Mouse (Mus musculus) urinary bladder, postnatal 36 days (tissue): Measurements from ENCODE around the gene Ola1.

Experiments
- DNase-seq, 2 experiments: peaks; one replicate each; pipeline ENCODE4 v3.0.0; 2022; ENCODE audit warnings: low spot score in 2 of 2, mixed read lengths in 1 of 2

The Ola1 gene

DNA sequence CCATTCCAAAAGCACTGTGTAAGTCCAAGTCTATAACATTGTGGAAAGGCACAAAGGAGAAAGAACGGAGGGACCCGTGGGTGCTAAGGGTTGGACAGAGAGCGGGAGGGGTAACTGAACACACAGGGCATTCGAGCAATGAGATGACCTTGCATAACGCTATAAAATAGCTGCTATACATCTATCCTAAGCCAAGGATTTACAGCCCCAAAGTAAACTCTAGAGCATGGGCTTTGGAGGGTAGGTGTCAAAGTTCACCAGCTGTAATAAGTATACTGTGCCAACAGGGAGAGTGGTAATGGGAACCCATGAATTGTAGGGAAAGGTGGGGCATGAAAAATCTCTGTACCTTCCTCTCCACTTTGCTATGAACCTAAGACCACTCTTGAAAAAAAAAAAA, at the start of gene Ola1:
Gene Ola1 (minus strand): TSS at position 12 of the 400 bp plus-strand sequence.
- DNase-seq = no peak

DNA sequence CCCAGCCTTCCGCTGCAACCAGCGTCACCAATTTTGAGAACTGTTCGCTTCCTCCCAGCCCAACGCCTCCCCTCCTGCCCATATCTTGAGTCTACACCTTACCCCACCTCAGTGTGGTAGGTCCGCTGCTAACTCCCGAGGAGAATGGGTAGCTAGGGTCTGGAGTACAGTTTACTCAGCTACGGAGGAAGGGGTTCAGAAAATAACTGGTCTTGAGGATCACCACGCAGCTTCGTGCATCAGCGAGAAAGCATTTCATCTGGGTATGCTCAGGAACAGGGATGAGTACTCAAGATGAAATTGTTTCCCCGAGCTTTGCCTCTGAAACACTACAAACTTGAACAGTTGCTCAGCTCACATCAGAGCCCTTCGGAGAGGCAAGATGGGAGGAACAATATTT, 49.6 kb upstream of the Ola1 start:
- DNase-seq = no peak

DNA sequence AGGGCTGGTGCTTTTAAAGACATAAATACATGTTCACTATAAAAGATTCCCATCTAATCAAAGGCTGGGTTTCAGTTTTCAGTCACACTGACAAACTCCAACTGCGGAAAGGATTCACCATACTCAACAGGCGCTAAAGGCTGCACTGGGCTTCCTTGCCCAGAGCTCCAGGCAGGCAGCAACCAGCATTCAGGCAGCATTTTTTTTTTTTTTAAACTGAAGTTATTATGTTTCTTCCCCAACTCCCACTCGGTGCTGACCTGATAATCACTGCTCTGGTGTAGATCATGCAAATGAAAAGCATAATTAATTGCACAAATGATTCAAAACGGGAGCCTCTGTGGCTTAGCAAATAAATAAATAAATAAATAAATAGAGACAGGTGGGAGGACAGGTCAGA, 49.1 kb upstream of the Ola1 start:
- DNase-seq = no peak

DNA sequence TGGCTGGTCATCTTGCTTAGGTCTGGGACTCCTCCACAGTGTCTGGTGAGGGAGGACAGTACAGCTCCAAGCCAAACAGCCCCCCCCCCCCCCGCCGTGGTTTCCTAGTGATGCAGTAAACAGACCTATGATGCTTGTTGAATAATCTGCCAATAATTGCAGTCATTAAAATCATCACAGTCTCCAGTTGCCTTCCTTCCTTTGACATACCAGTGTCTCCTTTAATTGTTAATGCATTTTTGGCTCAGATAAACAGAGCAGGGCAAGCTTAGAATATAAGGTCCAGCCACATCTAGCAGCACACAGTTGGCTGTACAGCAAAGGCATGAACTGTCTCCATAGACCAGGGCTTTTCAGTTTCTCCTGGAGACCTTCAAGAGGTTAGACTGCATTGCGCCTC, 48.5 kb upstream of the Ola1 start:
- no peak for DNase-seq

DNA sequence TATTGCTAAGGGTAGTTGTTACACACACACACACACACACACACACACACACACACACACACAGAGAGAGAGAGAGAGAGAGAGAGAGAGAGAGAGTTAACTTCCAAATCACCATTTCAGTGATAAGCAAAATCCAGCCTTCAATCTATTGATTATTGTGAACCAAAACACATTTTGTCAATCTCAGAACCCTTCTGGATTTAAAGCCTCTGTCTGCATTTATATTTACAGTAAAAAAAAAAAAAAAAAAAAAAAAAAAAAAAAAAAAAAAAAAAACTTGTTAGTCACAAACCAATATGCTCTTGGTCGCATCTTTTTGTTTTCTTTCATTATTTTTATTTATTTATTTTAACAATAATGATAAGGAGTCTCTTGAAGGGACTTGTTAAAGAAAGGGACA, 47.9 kb upstream of the Ola1 start:
- DNase-seq = no peak

DNA sequence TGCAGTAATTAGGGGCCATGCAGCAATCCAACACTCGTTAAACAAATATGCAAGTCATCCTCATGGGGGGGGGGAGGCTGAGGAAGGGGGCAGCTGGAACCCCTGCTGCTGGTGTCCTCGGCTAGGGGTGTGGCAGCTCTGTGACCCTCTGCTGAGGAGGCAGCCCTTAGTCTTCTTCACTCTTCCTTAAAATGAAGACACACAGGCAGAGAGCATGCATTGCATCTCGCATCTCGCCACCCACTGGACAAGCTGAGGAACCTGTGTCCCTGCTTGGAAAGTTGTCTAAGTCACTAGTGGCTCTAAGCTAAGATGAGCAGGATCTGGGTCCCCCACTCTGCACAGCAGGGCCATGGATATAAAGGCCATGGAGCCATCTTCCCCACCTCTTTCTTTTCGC, 47.3 kb upstream of the Ola1 start:
- no peak for DNase-seq

DNA sequence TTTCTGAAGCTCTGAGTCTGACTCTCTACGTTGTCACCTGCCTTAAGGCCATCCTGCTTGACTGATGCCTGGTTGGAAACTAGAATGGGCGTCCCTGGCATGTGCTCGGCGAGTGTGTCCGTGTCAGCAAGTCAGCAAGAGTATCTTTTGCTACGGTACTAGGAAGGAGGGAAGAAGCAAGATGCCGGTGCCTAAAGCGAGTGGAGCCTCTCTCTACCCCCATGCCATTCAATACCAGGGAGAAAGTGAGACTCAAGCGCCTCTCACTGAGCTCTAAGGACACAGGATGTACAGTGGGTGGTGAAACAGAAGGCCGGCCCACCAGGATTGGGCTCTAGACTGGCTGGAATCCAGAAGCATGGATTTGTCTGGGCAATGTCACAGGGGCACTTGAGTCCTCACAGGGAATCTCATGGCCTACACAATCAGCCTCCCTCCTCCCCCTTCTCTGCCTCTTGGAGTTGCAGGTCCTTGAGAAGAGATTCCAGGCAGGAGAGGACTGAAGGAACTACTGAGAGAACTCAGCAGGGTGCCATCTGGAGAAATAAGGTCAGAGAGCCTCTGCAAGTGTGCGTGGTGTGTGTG, 46.0 kb upstream of the Ola1 start:
- no peak for DNase-seq

DNA sequence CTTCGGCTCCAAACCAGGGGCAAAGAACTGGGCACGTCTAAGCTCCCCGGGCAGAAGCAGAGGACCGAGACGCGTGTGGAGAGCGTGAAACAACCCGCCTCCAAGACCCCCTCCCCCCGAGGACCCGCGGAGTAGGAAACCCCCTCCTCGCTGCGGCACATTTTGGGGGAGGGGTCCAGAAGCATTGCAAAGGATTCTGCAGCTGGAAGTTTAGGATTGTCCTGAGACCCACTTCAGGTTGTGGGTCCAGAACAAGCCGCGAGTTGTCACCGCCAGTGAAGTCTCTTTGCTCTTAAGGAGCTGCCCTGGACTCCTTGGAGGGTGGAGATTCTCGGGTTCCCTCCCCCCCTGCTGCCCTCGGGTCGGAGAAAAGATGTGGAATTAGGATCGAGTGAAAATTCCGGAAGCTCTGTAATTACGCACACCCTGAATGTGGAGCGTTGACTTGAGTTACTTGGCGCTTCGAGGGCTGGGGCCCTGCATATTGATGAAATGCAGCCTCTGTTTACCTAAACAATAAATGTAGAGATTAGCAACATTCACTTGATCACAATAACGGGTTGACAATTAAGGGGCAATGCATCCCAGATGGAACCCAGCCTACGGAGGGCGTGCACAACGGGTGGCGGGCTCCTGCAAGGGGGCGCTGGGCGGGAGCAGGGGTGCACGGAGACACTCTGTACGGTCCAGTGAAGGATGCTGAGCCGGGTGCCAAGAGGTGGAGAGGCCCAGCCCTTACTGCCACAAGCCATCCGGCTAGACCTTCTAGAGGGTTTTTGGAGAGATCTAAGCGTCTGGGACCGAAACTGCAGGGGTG, 45.3 kb upstream of the Ola1 start:
- no peak for DNase-seq

DNA sequence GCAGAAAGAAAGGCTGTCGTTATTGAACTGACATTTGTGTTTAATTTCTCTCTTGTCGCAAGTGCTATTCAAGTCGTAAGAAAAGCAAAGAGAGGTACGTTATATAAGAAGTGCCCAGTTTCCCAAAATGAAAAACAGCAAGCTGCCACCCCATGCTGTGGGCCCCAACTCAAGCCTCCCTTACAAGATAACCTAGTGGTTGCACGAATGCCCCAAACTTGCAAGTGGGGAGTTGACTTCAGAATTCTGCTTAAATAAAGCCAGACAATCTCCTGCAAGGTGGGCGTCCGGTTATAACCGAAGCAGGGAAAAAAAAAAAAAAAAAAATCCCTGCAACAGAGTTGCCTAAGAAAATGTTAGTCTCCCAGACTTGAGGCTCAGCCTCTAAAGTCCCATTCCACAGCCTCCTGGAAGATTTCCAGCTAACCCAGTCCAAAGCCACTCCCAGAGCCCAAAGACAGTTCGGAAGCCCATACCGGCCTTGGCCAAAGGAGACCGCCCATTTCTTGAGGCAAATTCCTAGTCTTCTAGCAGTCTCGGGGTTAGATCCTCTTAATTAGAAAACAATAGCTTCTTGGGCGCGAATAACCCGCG, 44.5 kb upstream of the Ola1 start:
- DNase-seq = no peak

DNA sequence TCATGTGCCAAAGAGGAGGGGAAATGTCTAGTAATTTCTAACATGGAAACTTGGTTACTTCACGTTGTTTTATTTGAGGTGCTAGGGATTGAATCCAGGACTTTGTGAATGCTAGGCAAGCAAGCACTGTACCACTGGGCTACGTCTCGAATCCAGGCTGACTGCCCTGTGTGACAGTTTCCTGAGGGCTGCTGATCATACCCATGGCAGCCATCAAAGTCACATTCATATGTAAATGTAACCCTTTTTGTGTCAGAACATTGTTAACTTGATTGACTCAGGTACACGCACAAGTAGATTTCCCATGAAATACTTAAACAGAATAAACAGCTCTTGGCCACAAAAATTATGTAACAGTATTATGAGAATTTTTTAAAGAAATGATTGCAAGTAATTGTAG, 30.0 kb upstream of the Ola1 start:
- no peak for DNase-seq

DNA sequence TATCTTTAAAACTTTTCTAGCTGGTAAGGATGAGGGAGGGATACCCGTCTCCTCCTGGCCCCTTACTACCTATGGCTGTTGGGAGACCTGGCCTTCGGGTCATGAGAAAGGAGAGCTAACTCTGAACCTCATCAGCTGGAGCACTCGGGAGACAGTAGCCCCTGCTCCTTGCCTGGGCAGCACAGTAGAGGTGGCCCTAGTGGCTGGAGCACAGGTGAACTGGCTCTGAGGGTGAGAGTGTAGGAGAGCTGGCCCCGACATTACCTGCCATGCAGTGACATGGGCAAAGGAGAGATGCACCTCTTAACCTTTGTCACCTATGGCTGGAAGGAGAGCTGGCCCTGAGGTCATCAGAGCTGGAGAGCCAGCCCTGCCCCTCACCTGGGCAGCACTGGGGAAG, 22.6 kb upstream of the Ola1 start:
- no peak for DNase-seq

DNA sequence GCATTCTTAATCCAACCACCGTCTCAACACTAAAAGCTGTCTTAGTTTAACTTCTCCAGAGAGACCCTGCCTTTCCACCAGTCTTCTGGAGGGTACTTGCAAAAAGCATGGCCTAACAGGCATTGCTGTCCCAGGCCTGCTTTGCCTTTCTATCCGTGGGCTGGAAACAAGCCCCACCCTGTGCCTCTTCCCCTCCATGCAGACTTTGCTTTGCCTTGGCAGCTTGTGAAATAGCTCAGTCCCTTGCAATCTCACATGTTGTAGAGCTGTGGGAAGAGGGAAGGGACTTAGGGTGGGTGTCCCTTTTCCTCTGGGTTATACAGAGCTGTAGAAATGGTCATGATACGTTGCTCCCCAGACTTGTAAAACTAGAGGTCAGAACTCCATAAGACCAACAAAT, 12.4 kb upstream of the Ola1 start:
- DNase-seq = no peak

DNA sequence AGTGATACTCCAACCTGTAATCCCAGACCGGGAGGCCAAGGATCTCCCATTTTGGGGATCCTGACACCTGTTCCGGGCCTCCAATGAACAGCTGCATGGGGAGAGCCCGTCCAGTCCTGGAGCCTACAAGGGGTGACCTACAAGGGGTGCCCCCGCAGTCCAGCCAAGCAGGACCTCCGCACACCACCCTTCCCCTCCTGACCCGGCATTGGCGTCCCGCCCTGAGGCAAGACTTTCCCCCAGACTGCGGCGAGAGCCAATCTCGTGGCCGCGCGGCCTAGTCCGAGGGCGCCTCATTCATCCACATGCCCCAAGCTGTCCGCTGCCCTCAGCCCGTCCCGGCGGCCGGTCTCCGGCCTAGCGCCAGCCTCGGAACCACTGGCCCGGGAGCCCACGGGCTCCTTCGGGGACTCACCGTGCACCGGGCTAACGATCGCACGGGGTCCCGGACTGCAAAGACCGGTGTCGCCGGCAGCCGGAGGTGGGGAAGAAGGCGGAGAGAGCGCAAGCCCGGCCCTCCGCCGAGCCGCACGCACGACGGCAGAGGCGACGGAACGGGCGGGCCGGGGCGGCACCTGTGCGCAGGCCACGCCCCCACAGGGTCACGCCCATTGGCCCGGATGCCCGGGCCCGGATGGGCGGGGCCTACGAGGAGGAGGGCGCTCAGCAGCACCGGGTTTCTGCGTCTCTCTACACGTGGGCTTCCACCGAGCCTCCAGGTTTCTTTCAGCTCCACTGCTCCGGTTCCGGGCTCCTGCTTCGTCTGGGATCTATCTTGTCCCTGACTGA, 4.7 kb downstream of the Ola1 start:
- DNase-seq = peak; percentile 91

DNA sequence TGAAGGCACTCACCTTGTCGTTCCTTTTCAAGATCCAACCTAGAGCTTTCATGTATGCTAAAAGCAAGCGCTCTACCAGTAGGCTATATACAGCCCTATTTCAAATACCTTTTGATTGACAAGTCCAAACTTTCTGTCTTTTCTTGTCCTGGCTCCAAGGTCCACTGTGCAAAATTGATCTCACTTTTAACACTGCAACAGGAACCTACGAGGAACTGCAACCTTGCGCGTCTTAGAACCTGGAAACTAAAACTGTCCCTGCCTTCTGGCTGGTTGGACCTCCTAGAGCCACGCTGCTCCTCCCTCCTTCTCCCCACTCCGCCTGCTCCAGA, 5.2 kb downstream of the Ola1 start:
- peak in 1 of 2 experiments; percentile 2 for DNase-seq

DNA sequence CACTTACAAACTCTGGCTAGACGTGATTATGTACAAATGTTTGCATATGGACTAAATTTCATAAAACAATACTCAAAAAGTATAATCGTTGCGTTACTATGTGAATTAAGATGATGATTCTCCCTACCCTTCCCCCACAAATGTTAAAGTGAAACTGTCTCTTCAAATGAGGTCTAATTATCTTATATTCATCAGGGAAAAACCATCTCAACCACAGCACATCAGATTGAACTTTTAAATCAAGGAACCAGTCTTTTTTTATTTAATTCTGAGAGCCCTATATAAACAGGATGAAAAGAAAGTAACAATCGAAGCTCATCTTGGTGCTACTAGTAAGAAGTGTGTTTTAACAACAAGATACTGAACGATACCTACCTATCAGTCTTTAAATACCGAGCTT, 14.4 kb downstream of the Ola1 start:
- no peak for DNase-seq

DNA sequence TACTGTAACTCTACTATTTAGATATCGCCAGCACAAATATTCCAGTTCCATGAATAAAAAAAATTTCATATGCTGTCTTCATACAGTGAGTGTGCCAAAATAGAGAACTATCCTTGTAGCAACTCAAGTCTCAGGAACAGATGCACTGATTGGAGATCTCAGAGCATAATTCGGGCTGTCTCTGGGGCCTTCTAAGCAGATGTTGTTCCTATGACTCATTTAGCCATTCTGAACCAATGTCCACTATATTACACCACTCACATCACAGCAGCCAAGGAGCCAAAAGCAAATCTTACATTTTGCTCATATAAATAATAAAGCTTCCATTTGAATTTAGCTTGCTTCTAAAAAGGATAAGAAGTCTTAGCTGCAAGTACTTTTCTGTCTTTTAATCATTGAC, 30.2 kb downstream of the Ola1 start:
- no peak for DNase-seq

DNA sequence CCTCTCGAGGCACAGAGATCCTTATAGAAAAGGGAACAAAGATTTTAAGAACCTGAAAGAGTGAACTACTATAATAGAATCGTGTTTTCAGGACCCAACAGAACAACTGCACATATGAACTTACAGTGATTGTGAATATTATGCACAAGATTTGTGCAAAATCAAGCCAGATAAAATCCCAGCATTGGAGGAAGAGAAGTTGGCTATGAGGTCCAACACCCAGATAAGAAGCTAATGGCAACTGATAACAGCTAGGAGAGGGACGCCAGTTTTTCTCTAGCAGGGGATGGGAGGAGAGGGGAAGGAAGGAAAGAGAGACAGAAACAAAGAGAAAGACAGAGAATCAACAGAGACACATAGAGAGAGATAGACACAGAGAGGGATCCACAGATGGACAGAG, 33.5 kb downstream of the Ola1 start:
- no peak for DNase-seq

DNA sequence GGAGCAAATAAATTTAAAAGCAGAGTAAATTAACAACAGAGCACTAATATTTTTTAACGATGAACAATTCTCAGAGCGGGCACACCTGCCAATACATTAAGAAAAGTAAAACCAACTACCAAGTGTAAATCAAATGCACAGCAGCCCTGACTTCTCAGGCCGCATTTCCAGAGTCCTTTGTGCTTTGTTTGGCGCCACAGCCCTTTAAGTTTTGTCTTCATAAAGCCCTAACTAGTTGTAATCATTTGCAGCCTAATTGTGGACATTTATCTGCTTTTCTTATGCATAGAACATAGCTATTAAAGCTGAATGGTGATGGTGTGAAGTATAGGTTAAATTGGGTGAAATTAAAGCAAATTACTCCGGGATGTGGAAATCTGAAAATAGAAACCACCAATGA, 49.2 kb downstream of the Ola1 start:
- no peak for DNase-seq

DNA sequence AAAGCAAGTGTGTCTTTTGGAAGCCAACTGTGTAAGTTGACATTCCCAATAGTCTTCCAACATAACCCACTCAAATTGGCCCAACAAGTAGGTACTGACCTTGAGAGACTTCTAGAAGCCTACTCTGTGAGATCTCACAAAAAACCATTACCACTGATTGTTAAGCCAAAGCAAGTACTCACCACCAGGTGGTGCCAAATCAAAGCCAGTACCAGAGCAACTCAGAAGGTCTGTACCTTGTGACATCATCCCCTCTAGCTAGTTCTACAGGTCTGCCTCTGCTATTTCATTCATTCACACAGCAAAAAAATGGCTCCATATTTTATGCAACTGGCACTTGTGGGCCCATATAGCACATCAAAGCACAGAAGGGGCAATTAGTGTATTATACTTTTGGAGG, 51.6 kb downstream of the Ola1 start:
- peak; percentile 23 to 40 for DNase-seq

DNA sequence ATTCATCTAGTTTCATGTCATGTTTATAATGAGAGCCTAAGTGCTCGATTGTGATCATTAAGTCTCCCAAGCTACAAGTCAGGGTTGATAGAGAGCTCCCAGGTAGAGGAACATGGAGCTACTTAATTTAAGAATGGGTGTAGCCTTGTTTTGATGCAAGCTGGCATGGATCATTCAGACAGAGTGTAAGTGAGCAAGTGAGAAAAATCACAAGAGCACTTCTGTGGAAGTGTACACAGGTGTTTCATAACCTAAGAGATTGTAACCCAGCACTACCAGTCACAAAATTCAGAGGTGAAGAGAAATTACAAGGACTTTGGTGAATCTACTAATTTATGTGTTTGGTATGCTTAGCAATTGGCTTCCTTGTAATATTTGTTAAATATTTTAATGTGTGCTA, 54.1 kb downstream of the Ola1 start:
- no peak for DNase-seq

DNA sequence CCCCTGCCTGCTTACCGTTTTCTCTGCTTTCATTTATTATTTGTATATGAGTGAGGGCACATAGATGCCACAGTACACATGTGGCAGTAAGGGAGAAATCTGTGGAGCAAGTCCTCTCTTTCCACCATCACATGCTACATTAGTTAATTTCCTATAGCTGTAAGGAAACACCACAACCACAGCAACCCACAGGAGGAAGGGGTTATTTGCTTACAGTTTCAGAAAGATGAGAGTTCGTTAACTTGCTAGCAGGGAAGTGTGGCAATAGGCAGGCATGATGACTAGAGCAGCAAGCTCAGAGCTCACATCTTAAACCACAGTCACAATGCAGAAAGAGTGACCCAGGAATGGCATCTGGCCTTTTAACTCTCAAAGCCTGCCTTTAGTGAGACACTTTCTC, 58.0 kb downstream of the Ola1 start:
- DNase-seq = no peak

DNA sequence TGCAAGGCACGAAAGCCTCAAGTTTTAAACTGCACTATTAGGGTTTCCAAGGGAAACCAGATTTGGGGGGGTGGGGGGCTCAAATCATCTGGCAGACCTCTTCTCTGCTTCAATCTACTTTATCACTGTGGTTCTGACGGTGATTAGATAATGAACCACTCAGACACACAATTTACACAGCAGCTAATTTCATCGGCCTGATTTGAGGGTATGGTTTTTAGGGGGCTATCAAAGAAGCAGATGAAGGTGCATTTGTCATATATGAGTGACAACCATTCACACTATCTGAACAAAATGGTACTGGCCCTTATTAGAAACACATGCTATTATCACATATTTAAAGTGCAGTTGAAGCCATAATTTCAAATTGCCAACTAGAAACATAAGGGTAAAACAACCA, 61.5 kb downstream of the Ola1 start:
- DNase-seq = no peak

DNA sequence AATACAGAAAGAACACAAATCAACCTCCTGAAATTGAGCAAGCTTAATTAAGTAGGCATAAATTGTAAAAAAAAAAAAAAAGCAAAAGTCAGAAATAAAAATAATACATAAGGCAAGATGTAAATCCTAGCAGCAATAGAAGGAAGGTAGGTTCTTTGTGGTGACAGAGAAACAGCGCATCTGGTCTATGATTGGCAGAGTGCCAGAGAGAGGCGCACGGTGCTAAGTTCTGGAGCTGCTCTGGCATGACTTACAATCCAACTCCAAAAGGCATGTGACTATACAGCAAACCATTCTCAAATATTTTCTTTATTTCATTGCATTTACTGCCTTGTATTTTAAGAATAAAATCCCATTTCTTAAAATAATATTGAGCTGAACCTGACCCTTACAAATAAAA, 68.2 kb downstream of the Ola1 start:
- no peak for DNase-seq
